ENCODE assay signal across 9 mouse cellular contexts in genomic region chr7:16920150-16920579, GRCm38 (mm10). TPM values are rescaled to one million over a fixed set of nuclear protein-coding genes. Genes with fewer than 3 reads are reported as not detected.
A peak's percentile ranks its signal among the peaks of the same experiment; 100 is the strongest.
DNase-seq lines count a peak whose midpoint lies in the region; ATAC-seq and TF ChIP-seq lines count a peak whose summit lies in the region.
"Had no signal": no experiment of that assay in that cellular context is flagged by ENCODE, and none has a peak within 500 bp of the region (broad histone marks: within the 10 kb centered on the region; RNA-seq: fewer than 3 reads in every experiment).

No protein-coding gene starts in this region.

- intact Hi-C loops in gastrocnemius, adult 2 months (cut with DNase I): no loop called here
- intact Hi-C loops in gastrocnemius, postnatal 14 days (cut with DNase I; ENCODE audit: low total_unique reads): no loop called here

- no peak overlapping the region; the same call in 1 of the 2 replicates for H3K4me2 ChIP-seq in midbrain, embryonic 11.5 days
- peak overlapping the region; percentile 24 for H3K4me2 ChIP-seq in limb, embryonic 12.5 days
- no peak overlapping the region for H3K4me2 ChIP-seq in stomach, embryonic 16.5 days (ENCODE audit: low read depth, low read length)

- peak overlapping the region; percentile 24; the same call in 1 of the 2 replicates for H3K9ac ChIP-seq in midbrain, embryonic 11.5 days (ENCODE audit: low read length)
- H3K9ac ChIP-seq in limb, embryonic 12.5 days (replicated peaks): peak overlapping the region; percentile 44; the same call in 1 of the 2 replicates
- peak overlapping the region; percentile 38 for H3K9ac ChIP-seq in stomach, embryonic 16.5 days (ENCODE audit: low read length)

- H3K27me3 ChIP-seq in midbrain, embryonic 11.5 days (ENCODE audit: control insufficient read depth, insufficient read depth, low read length): no peaks in the 10 kb centered on the region
- H3K27me3 ChIP-seq in midbrain, embryonic 10.5 days (ENCODE audit: low read depth, poor library complexity, severe bottlenecking): no peaks in the 10 kb centered on the region
- no peaks in the 10 kb centered on the region for H3K27me3 ChIP-seq in limb, embryonic 12.5 days
- no peaks in the 10 kb centered on the region for H3K27me3 ChIP-seq in stomach, embryonic 16.5 days (ENCODE audit: control insufficient read depth, insufficient read depth, low read length)
- H3K27me3 ChIP-seq in thymus, adult 2 months (ENCODE audit: control insufficient read depth, insufficient read depth, low read length): no peaks in the 10 kb centered on the region

- no peak for TF ChIP-seq CTCF in gastrocnemius, adult 2 months (IDR thresholded peaks at IDR 0.05)
- no peak for TF ChIP-seq CTCF in thymus, adult 2 months (IDR thresholded peaks at IDR 0.05; ENCODE audit: borderline replicate concordance, control insufficient read depth, extremely low read depth, insufficient read depth, low read length, poor library complexity)

- peak; percentile 33 for DNase-seq in gastrocnemius, adult 2 months
- no peak for DNase-seq in gastrocnemius, postnatal 14 days
- no peak for DNase-seq in midbrain, embryonic 11.5 days (ENCODE audit: low spot score, missing footprints)
- no peak for DNase-seq in midbrain, embryonic 10.5 days (ENCODE audit: low spot score)
- no peak for DNase-seq in thymus, adult 2 months
- no peak for DNase-seq in spleen, postnatal 14 days (ENCODE audit: low spot score in 2 of 2)
- DNase-seq: kidney, postnatal 36 days had no signal

- no peak for ATAC-seq in midbrain, embryonic 11.5 days (ENCODE audit: low FRiP score)
- no peak for ATAC-seq in limb, embryonic 12.5 days (ENCODE audit: insufficient number of reproducible peaks, insufficient read depth, low FRiP score, low TSS enrichment, low read depth)
- ATAC-seq in stomach, embryonic 16.5 days (ENCODE audit: insufficient read depth, low FRiP score): no peak

- H3K4me3 ChIP-seq in gastrocnemius, adult 2 months: peak overlapping the region; percentile 20
- H3K4me3 ChIP-seq in midbrain, embryonic 11.5 days (ENCODE audit: low read depth, low read length): no peak overlapping the region
- H3K4me3 ChIP-seq in midbrain, embryonic 10.5 days: no peak overlapping the region
- H3K4me3 ChIP-seq in limb, embryonic 12.5 days (replicated peaks): no peak overlapping the region
- no peak overlapping the region for H3K4me3 ChIP-seq in stomach, embryonic 16.5 days (replicated peaks; ENCODE audit: low read length)
- H3K4me3 ChIP-seq in thymus, adult 2 months (ENCODE audit: control insufficient read depth, insufficient read depth, low read length): no peak overlapping the region

- no peaks in the 10 kb centered on the region for H3K9me3 ChIP-seq in midbrain, embryonic 11.5 days (ENCODE audit: control insufficient read depth, low read length)
- H3K9me3 ChIP-seq in midbrain, embryonic 10.5 days (replicated peaks): no peaks in the 10 kb centered on the region
- H3K9me3 ChIP-seq in limb, embryonic 12.5 days: no peaks in the 10 kb centered on the region
- H3K9me3 ChIP-seq in stomach, embryonic 16.5 days (replicated peaks; ENCODE audit: control insufficient read depth, low read length): no peaks in the 10 kb centered on the region

- peaks cover 23% of the 10 kb centered on the region for H3K36me3 ChIP-seq in midbrain, embryonic 11.5 days (ENCODE audit: control insufficient read depth, insufficient read depth, low read length)
- H3K36me3 ChIP-seq in midbrain, embryonic 10.5 days: peaks cover 68% of the 10 kb centered on the region
- peaks cover 56% of the 10 kb centered on the region for H3K36me3 ChIP-seq in limb, embryonic 12.5 days
- peaks cover 18% of the 10 kb centered on the region for H3K36me3 ChIP-seq in stomach, embryonic 16.5 days (ENCODE audit: control insufficient read depth, insufficient read depth, low read length)
- peaks cover 27% of the 10 kb centered on the region for H3K36me3 ChIP-seq in thymus, adult 2 months (ENCODE audit: control insufficient read depth, insufficient read depth, low read length)

- peaks cover 30% of the 10 kb centered on the region for H3K4me1 ChIP-seq in midbrain, embryonic 11.5 days (ENCODE audit: control insufficient read depth, insufficient read depth, low read length)
- peaks cover 45% of the 10 kb centered on the region for H3K4me1 ChIP-seq in midbrain, embryonic 10.5 days
- H3K4me1 ChIP-seq in limb, embryonic 12.5 days (replicated peaks): peaks cover 41% of the 10 kb centered on the region
- H3K4me1 ChIP-seq in stomach, embryonic 16.5 days (ENCODE audit: control insufficient read depth, insufficient read depth, low read length): peaks cover 33% of the 10 kb centered on the region
- peaks cover 18% of the 10 kb centered on the region for H3K4me1 ChIP-seq in thymus, adult 2 months (replicated peaks; ENCODE audit: control insufficient read depth, insufficient read depth, low read length)

- WGBS in midbrain, embryonic 11.5 days: 86% methylated on average over 7 of the region's 7 CpGs
- 92% methylated on average over 7 of the region's 7 CpGs for WGBS in midbrain, embryonic 10.5 days
- WGBS in limb, embryonic 12.5 days: 81% methylated on average over 7 of the region's 7 CpGs
- WGBS in stomach, embryonic 16.5 days: 85% methylated on average over 7 of the region's 7 CpGs
- 92% methylated on average over 7 of the region's 7 CpGs for WGBS in thymus, adult 2 months

- no peak for TF ChIP-seq POLR2A in thymus, adult 2 months (IDR thresholded peaks at IDR 0.05; ENCODE audit: control insufficient read depth, extremely low read depth, insufficient read depth, low read length, poor library complexity)

- H3K27ac ChIP-seq in gastrocnemius, adult 2 months: peak overlapping the region; percentile 75
- H3K27ac ChIP-seq in midbrain, embryonic 11.5 days (ENCODE audit: low read depth, low read length): no peak overlapping the region
- H3K27ac ChIP-seq in midbrain, embryonic 10.5 days (replicated peaks): no peak overlapping the region
- H3K27ac ChIP-seq in limb, embryonic 12.5 days: 0 out of 2 replicates have a peak overlapping the region, but pooled peaks have one; percentile 50
- no peak overlapping the region for H3K27ac ChIP-seq in stomach, embryonic 16.5 days (ENCODE audit: low read length)
- H3K27ac ChIP-seq in thymus, adult 2 months (ENCODE audit: control insufficient read depth, insufficient read depth, low read length): no peak overlapping the region

RNA-seq across cellular contexts. Expression of gene Calm3, which starts 3.7 kb away (rescaled TPM):
- total RNA-seq in gastrocnemius, adult 2 months (2021): 100 to 1,000 TPM; 290 to 400 TPM
- total RNA-seq in gastrocnemius, postnatal 14 days (2021): 100 to 1,000 TPM; 247 to 276 TPM
- polyA plus RNA-seq in midbrain, embryonic 11.5 days (2014; fragmentation: Nextera tagmentation; extraction: Ambion mirVana): 284 and 295 TPM in 2 replicates
- 174 and 180 TPM in 2 replicates for polyA plus RNA-seq in midbrain, embryonic 10.5 days (2016; fragmentation: Nextera tagmentation; extraction: Ambion mirVana)
- polyA plus RNA-seq in limb, embryonic 12.5 days (2016; fragmentation: Nextera tagmentation; extraction: Ambion mirVana): 108 and 123 TPM in 2 replicates
- 120 and 126 TPM in 2 replicates for polyA plus RNA-seq in stomach, embryonic 16.5 days (2015; fragmentation: Nextera tagmentation; extraction: Ambion mirVana)
- 398 and 475 TPM in 2 replicates for polyA plus RNA-seq in thymus, adult 2 months (2012; rRNA removed)

RNA-seq across cellular contexts. Expression of gene Ptgir, which starts 13.9 kb away (rescaled TPM):
- under 1 TPM; 0.67 to 0.79 TPM for total RNA-seq in gastrocnemius, adult 2 months (2021)
- 1 to 10 TPM; 1.6 to 2.6 TPM for total RNA-seq in gastrocnemius, postnatal 14 days (2021)
- 0.94 and 1.2 TPM in 2 replicates for polyA plus RNA-seq in midbrain, embryonic 11.5 days (2014; fragmentation: Nextera tagmentation; extraction: Ambion mirVana)
- polyA plus RNA-seq in midbrain, embryonic 10.5 days (2016; fragmentation: Nextera tagmentation; extraction: Ambion mirVana): 0.17 and 0.56 TPM in 2 replicates
- 0.96 and 1.1 TPM in 2 replicates for polyA plus RNA-seq in limb, embryonic 12.5 days (2016; fragmentation: Nextera tagmentation; extraction: Ambion mirVana)
- 3.0 and 3.2 TPM in 2 replicates for polyA plus RNA-seq in stomach, embryonic 16.5 days (2015; fragmentation: Nextera tagmentation; extraction: Ambion mirVana)
- polyA plus RNA-seq in thymus, adult 2 months (2012; rRNA removed): 11.3 and 11.4 TPM in 2 replicates

RNA-seq across cellular contexts. Expression of gene Pnmal2, which starts 24.3 kb away (rescaled TPM):
- under 1 TPM; 0.74 to 0.86 TPM for total RNA-seq in gastrocnemius, adult 2 months (2021)
- 10 to 100 TPM in 1 of 2 experiments, 1 to 10 TPM in 1; 9.2 to 11.8 TPM for total RNA-seq in gastrocnemius, postnatal 14 days (2021)
- 8.3 and 8.6 TPM in 2 replicates for polyA plus RNA-seq in midbrain, embryonic 11.5 days (2014; fragmentation: Nextera tagmentation; extraction: Ambion mirVana)
- 4.1 and 11.7 TPM in 2 replicates for polyA plus RNA-seq in midbrain, embryonic 10.5 days (2016; fragmentation: Nextera tagmentation; extraction: Ambion mirVana)
- 16.6 and 16.9 TPM in 2 replicates for polyA plus RNA-seq in limb, embryonic 12.5 days (2016; fragmentation: Nextera tagmentation; extraction: Ambion mirVana)
- 7.8 and 10.2 TPM in 2 replicates for polyA plus RNA-seq in stomach, embryonic 16.5 days (2015; fragmentation: Nextera tagmentation; extraction: Ambion mirVana)
- 2.2 and 3.0 TPM in 2 replicates for polyA plus RNA-seq in thymus, adult 2 months (2012; rRNA removed)

RNA-seq across cellular contexts. Expression of gene Gng8, which starts 28.6 kb away (rescaled TPM):
- not detected for total RNA-seq in gastrocnemius, adult 2 months (2021)
- total RNA-seq in gastrocnemius, postnatal 14 days (2021): under 1 TPM; 0.47 to 0.66 TPM
- 9.7 and 10.2 TPM in 2 replicates for polyA plus RNA-seq in midbrain, embryonic 11.5 days (2014; fragmentation: Nextera tagmentation; extraction: Ambion mirVana)
- 5.4 and 8.5 TPM in 2 replicates for polyA plus RNA-seq in midbrain, embryonic 10.5 days (2016; fragmentation: Nextera tagmentation; extraction: Ambion mirVana)
- polyA plus RNA-seq in limb, embryonic 12.5 days (2016; fragmentation: Nextera tagmentation; extraction: Ambion mirVana): 13.2 and 16.2 TPM in 2 replicates
- polyA plus RNA-seq in stomach, embryonic 16.5 days (2015; fragmentation: Nextera tagmentation; extraction: Ambion mirVana): 9.7 and 12.0 TPM in 2 replicates
- 0.62 and 1.7 TPM in 2 replicates for polyA plus RNA-seq in thymus, adult 2 months (2012; rRNA removed)

RNA-seq across cellular contexts. Expression of gene Pnmal1, which starts 39.3 kb away (rescaled TPM):
- not detected for total RNA-seq in gastrocnemius, adult 2 months (2021)
- not detected for total RNA-seq in gastrocnemius, postnatal 14 days (2021)
- 22.5 and 23.7 TPM in 2 replicates for polyA plus RNA-seq in midbrain, embryonic 11.5 days (2014; fragmentation: Nextera tagmentation; extraction: Ambion mirVana)
- polyA plus RNA-seq in midbrain, embryonic 10.5 days (2016; fragmentation: Nextera tagmentation; extraction: Ambion mirVana): 9.8 and 17.4 TPM in 2 replicates
- polyA plus RNA-seq in limb, embryonic 12.5 days (2016; fragmentation: Nextera tagmentation; extraction: Ambion mirVana): 1.4 and 1.5 TPM in 2 replicates
- 3.2 and 3.4 TPM in 2 replicates for polyA plus RNA-seq in stomach, embryonic 16.5 days (2015; fragmentation: Nextera tagmentation; extraction: Ambion mirVana)
- polyA plus RNA-seq in thymus, adult 2 months (2012; rRNA removed): not detected in 2 replicates

Comparison
In these comparisons a context has a peak if more than half of its experiments do, and no peak if none do; other contexts are left out.
1. H3K27ac ChIP-seq: peak in gastrocnemius, adult 2 months (single experiment) and limb, embryonic 12.5 days (single experiment); none in midbrain, embryonic 11.5 days (single experiment), midbrain, embryonic 10.5 days (single experiment), stomach, embryonic 16.5 days (single experiment) and thymus, adult 2 months (single experiment).
2. Peak in every context shown above with its lines, with median percentiles within 50 percentile points of each other: H3K9ac ChIP-seq.